Mouse (Mus musculus) neural tube, embryonic 15.5 days (tissue): ENCODE measurements at regions not wholly inside any gene's neighbourhood (a gene's known extent, or its start where the extent isn't known, plus 50 kb on each side); places are given as distances from the start of the nearest gene placed in this dataset.

ENCODE experiments used
- ATAC-seq: fragments of 200-750 bp; cut with Nextera tagmentation; 2 replicates; pipeline ENCODE4 v1.8.0; 2017; ENCODE audit warnings: mild to moderate bottlenecking, moderate TSS enrichment, moderate library complexity; ENCODE audit not compliant: low FRiP score
- H3K27ac ChIP-seq: fragments of 300-500 bp; sonication (generic); replicated peaks from 2 replicates; pipeline ENCODE4 v1.5.1; 2015; ENCODE audit warnings: mild to moderate bottlenecking, inconsistent platforms
- H3K27me3 ChIP-seq: fragments of 300-500 bp; sonication (generic); replicated peaks from 2 replicates; pipeline ENCODE4 v1.6.1; 2015; ENCODE audit warnings: inconsistent platforms
- H3K36me3 ChIP-seq: fragments of 300-500 bp; sonication (generic); 2 replicates; pipeline ENCODE4 v1.6.1; 2015; ENCODE audit warnings: inconsistent platforms
- H3K4me1 ChIP-seq: fragments of 300-500 bp; sonication (generic); 2 replicates; pipeline ENCODE4 v1.6.1; 2015; ENCODE audit warnings: inconsistent platforms
- H3K4me2 ChIP-seq: fragments of 300-500 bp; sonication (generic); 2 replicates; pipeline ENCODE4 v1.6.1; 2015; ENCODE audit warnings: inconsistent platforms, mild to moderate bottlenecking, moderate library complexity
- H3K4me3 ChIP-seq: fragments of 300-500 bp; sonication (generic); replicated peaks from 2 replicates; pipeline ENCODE4 v1.5.1; 2015; ENCODE audit warnings: mild to moderate bottlenecking, inconsistent platforms
- H3K9ac ChIP-seq: fragments of 300-500 bp; sonication (generic); replicated peaks from 2 replicates; pipeline ENCODE4 v1.6.1; 2015; ENCODE audit warnings: mild to moderate bottlenecking, inconsistent platforms
- H3K9me3 ChIP-seq: fragments of 300-500 bp; sonication (generic); replicated peaks from 2 replicates; pipeline ENCODE4 v1.6.1; 2016; ENCODE audit warnings: inconsistent platforms
- WGBS: fragments of 180-500 bp; shearing (Covaris S2); methylation state at CpG from one replicate; pipeline ENCODE4 v1.1.7; 2015; ENCODE audit warnings: mixed read lengths; 5-methylcytosine and 5-hydroxymethylcytosine counted together

DNA sequence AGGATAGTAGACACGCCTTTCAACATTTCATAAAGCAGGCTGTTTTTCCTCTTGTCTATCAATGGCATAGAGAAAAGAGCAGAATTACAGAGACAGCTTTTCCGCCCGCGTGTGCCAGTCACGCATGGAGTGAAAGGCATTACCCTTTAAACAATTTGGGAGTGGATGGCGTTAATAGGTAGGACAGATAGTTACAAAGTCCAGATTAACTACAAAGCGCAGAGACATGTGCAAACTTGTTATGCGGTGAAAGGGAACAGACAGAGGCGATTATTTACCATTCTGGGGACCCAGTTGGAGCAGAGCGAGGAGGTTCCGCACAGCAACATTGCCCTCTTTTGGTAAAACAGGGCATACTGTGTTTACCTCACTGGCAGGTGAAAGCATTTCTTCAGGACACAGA is 299.0 kb upstream of the Galnt5 start:
- 0 out of 2 replicates have a peak, but pooled peaks cover 6% of the 10 kb centered on the region for H3K27me3 ChIP-seq
- no peak overlapping the region for H3K27ac ChIP-seq
- 0 out of 2 replicates have a peak overlapping the region, but pooled peaks have one; percentile 32 for H3K9ac ChIP-seq
- peak; percentile 95 for ATAC-seq
- H3K4me2 ChIP-seq = peak overlapping the region; percentile 72
- no peaks in the 10 kb centered on the region for H3K36me3 ChIP-seq
- H3K4me3 ChIP-seq = peak overlapping the region; percentile 40
- no peaks in the 10 kb centered on the region for H3K9me3 ChIP-seq
- H3K4me1 ChIP-seq = peaks cover 10% of the 10 kb centered on the region
- 6% methylated on average over 11 of the region's 11 CpGs for WGBS

DNA sequence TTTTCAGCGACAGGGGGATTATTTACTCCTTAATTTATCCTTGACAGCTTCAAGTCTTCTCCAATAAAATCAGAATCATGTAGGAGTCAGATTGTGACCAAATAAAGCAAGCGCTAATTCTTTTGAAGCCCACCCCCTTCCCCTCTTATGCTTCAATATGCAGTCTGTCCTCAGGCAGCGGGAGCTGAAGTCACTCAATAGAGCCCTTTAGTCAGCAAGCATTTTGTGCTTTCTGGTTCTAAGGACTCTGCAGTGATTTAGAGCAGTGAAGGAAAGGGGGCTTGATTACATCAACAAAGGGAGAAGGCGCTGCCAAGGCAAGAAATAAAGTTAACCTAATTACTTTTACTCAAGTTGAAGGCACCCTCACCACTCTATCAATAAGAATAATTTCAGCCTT is 298.5 kb upstream of the Galnt5 start:
- H3K36me3 ChIP-seq = no peaks in the 10 kb centered on the region
- H3K9ac ChIP-seq = peak overlapping the region; percentile 32; the same call in 1 of the 2 replicates
- H3K4me1 ChIP-seq = peaks cover 10% of the 10 kb centered on the region
- 0 out of 2 replicates have a peak, but pooled peaks cover 6% of the 10 kb centered on the region for H3K27me3 ChIP-seq
- peak overlapping the region; percentile 40 for H3K4me3 ChIP-seq
- 8% methylated on average over 4 of the region's 4 CpGs for WGBS
- H3K9me3 ChIP-seq = no peaks in the 10 kb centered on the region
- no peak overlapping the region for H3K27ac ChIP-seq
- peak; percentile 85; the same call in 1 of the 2 replicates for ATAC-seq
- H3K4me2 ChIP-seq = peak overlapping the region; percentile 72

DNA sequence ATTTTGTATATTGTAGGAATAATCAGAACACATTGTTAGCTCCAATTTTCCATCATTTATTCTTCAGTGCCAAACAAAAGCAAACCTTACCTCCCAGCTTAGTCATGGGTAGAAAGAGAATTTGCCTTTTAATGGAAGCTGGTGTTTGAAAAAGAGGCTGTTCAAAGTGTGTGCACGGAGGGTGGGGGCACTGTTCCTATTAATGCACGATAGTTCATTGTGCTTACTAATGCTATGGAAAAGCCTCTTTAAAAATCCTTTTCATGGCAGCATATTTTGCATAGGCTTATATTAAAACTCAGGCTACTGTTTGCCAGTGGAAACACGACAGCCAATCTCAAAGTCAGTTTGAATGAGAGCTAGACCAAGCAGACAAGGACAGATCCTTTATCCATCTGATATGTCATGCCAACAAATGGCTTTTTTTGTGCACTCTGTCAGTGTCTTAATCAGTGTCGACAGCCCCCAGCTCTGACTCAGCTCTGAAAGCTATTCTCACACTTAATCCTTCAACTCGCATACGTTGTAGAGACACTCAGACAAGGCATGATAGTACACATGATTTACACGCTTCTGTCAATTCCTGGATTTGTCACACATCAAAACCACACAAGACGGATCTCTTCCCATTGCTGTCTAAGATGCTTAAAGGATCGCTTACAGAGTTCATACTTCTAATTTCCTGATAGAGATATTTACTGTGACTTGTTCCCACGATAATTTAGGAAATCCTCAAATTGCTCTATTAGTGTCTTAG is 280.8 kb upstream of the Galnt5 start:
- Histone ChIP-seq H3K4me2 (no peak overlapping the region), H3K4me1 (no peaks in the 10 kb centered on the region), H3K9me3 (no peaks in the 10 kb centered on the region), H3K27ac (no peak overlapping the region), H3K9ac (no peak overlapping the region), H3K4me3 (no peak overlapping the region), H3K36me3 (no peaks in the 10 kb centered on the region), H3K27me3 (no peaks in the 10 kb centered on the region)
- no peak for ATAC-seq
- WGBS = 66% methylated on average over 10 of the region's 10 CpGs
